Mouse (Mus musculus) MEL (cell line): ENCODE measurements around the gene Smcp. TPM values are rescaled to one million over a fixed set of nuclear protein-coding genes. Genes with fewer than 3 reads are reported as not detected.

Source experiments
- DNase-seq: peaks from one replicate; pipeline ENCODE4 v3.0.0; 2011; ENCODE audit warnings: low read depth, low spot score
- H3K27ac ChIP-seq: 2 replicates; pipeline ENCODE4 v1.5.1; 2012; ENCODE audit warnings: low read depth, mild to moderate bottlenecking, control low read depth, low read length, moderate library complexity; ENCODE audit not compliant: control insufficient read depth
- H3K27me3 ChIP-seq, 2 experiments: fragments of 150-350 bp in 1 of 2; sonication (generic) in 1 of 2; 2 replicates each; pipeline ENCODE4 v1.6.1; 2012; ENCODE audit warnings: low read length in 2 of 2, mild to moderate bottlenecking in 2 of 2, improper control_type of control experiment in 1 of 2, moderate library complexity in 1 of 2; ENCODE audit not compliant: insufficient read depth in 2 of 2, control insufficient read depth in 1 of 2
- H3K36me3 ChIP-seq, 2 experiments: 2 replicates each; pipeline ENCODE4 v1.6.1; 2012 to 2014; ENCODE audit warnings: low read length in 2 of 2, improper control_type of control experiment in 1 of 2, inconsistent platforms in 1 of 2, mild to moderate bottlenecking in 1 of 2; ENCODE audit not compliant: insufficient read depth in 2 of 2, control insufficient read depth in 1 of 2
- H3K4me1 ChIP-seq, 2 experiments: fragments of 150-350 bp in 1 of 2; sonication (generic) in 1 of 2; 2 replicates each; pipeline ENCODE4 v1.6.1; 2012; ENCODE audit warnings: low read length in 2 of 2, improper control_type of control experiment in 1 of 2, mild to moderate bottlenecking in 1 of 2; ENCODE audit not compliant: insufficient read depth in 2 of 2, control insufficient read depth in 1 of 2
- H3K4me3 ChIP-seq, 2 experiments: fragments of 150-350 bp in 1 of 2; sonication (generic) in 1 of 2; 2 replicates each; pipeline ENCODE4 v1.5.1; 2012; ENCODE audit warnings: low read depth in 2 of 2, low read length in 2 of 2, mild to moderate bottlenecking in 2 of 2, moderate library complexity in 2 of 2, control low read depth in 1 of 2, improper control_type of control experiment in 1 of 2; ENCODE audit not compliant: control insufficient read depth in 1 of 2, insufficient read depth in 1 of 2
- H3K79me2 ChIP-seq: 2 replicates; pipeline ENCODE4 v1.6.1; 2012; ENCODE audit warnings: mild to moderate bottlenecking, low read length, moderate library complexity; ENCODE audit not compliant: control insufficient read depth, poor library complexity, insufficient read depth
- H3K9ac ChIP-seq: 2 replicates; pipeline ENCODE4 v1.6.1; 2012; ENCODE audit warnings: low read depth, mild to moderate bottlenecking, control low read depth, low read length, moderate library complexity; ENCODE audit not compliant: control insufficient read depth, poor library complexity, severe bottlenecking
- H3K9me3 ChIP-seq: fragments of 150-350 bp; sonication (generic); replicated peaks from 2 replicates; pipeline ENCODE4 v1.6.1; 2012; ENCODE audit warnings: mild to moderate bottlenecking, low read length, improper control_type of control experiment, moderate library complexity; ENCODE audit not compliant: insufficient read depth
- BHLHE40 ChIP-seq: IDR thresholded peaks from 2 replicates; pipeline ENCODE4 v1.6.1; 2012; ENCODE audit warnings: low read depth, mild to moderate bottlenecking, inconsistent platforms, low read length, improper control_type of control experiment, borderline replicate concordance
- E2F4 ChIP-seq: IDR thresholded peaks from 2 replicates; pipeline ENCODE4 v1.6.1; 2011; ENCODE audit warnings: low read depth, low read length, improper control_type of control experiment, borderline replicate concordance
- ETS1 ChIP-seq: IDR thresholded peaks from 2 replicates; pipeline ENCODE4 v1.6.1; 2012; ENCODE audit warnings: low read depth, mild to moderate bottlenecking, inconsistent platforms, low read length, improper control_type of control experiment, moderate library complexity
- JUND ChIP-seq: IDR thresholded peaks from 2 replicates; pipeline ENCODE4 v1.6.1; 2011; ENCODE audit warnings: low read depth, mild to moderate bottlenecking, improper control_type of control experiment, low read length
- KAT2A ChIP-seq: conservative IDR thresholded peaks from 2 replicates; pipeline ENCODE4 v1.6.1; 2012; ENCODE audit warnings: low read depth, low read length, improper control_type of control experiment, inconsistent platforms
- MAFK ChIP-seq: IDR thresholded peaks from 2 replicates; pipeline ENCODE4 v1.6.1; 2011; ENCODE audit warnings: low read depth, mild to moderate bottlenecking, low read length, improper control_type of control experiment, borderline replicate concordance
- MAX ChIP-seq: IDR thresholded peaks from 2 replicates; pipeline ENCODE4 v1.6.1; 2011; ENCODE audit warnings: low read length, improper control_type of control experiment
- MXI1 ChIP-seq: IDR thresholded peaks from 2 replicates; pipeline ENCODE4 v1.6.1; 2011; ENCODE audit warnings: mild to moderate bottlenecking, low read depth, low read length, improper control_type of control experiment
- POLR2AphosphoS5 ChIP-seq: IDR thresholded peaks from 2 replicates; pipeline ENCODE4 v1.6.1; 2012; ENCODE audit warnings: low read depth, borderline replicate concordance, mild to moderate bottlenecking, inconsistent platforms, low read length, moderate library complexity, mixed read lengths
- RAD21 ChIP-seq: IDR thresholded peaks from 2 replicates; pipeline ENCODE4 v1.6.1; 2011; ENCODE audit warnings: mild to moderate bottlenecking, low read depth, low read length, improper control_type of control experiment
- SIN3A ChIP-seq: IDR thresholded peaks from 2 replicates; pipeline ENCODE4 v1.6.1; 2012; ENCODE audit warnings: low read length, improper control_type of control experiment, inconsistent platforms
- SMC3 ChIP-seq: IDR thresholded peaks from 2 replicates; pipeline ENCODE4 v1.6.1; 2011; ENCODE audit warnings: low read depth, low read length, improper control_type of control experiment
- UBTF ChIP-seq: IDR thresholded peaks from 2 replicates; pipeline ENCODE4 v1.6.1; 2012; ENCODE audit warnings: low read depth, mild to moderate bottlenecking, inconsistent platforms, low read length, improper control_type of control experiment, moderate library complexity, borderline replicate concordance; ENCODE audit not compliant: insufficient read depth
- USF2 ChIP-seq, 2 experiments: IDR thresholded peaks; 2 replicates each; pipeline ENCODE4 v1.6.1; 2011 to 2012; ENCODE audit warnings: improper control_type of control experiment in 2 of 2, low read length in 2 of 2, borderline replicate concordance in 1 of 2, inconsistent platforms in 1 of 2, low read depth in 1 of 2, mild to moderate bottlenecking in 1 of 2; ENCODE audit not compliant: insufficient read depth in 1 of 2
- ZC3H11A ChIP-seq: IDR thresholded peaks from 2 replicates; pipeline ENCODE4 v1.6.1; 2012; ENCODE audit warnings: low read depth, mild to moderate bottlenecking, inconsistent platforms, low read length, improper control_type of control experiment
- ZKSCAN1 ChIP-seq: IDR thresholded peaks from 2 replicates; pipeline ENCODE4 v1.6.1; 2012; ENCODE audit warnings: low read depth, mild to moderate bottlenecking, inconsistent platforms, low read length, improper control_type of control experiment, moderate library complexity
- ZNF384 ChIP-seq: IDR thresholded peaks from 2 replicates; pipeline ENCODE4 v1.6.1; 2012; ENCODE audit warnings: low read depth, mild to moderate bottlenecking, inconsistent platforms, low read length, improper control_type of control experiment
- polyA plus RNA-seq, 2 experiments: library from polyadenylated mRNA; stranded (reverse) in 1 of 2; unstranded in 1 of 2; fragments of >175 nt in 1 of 2; fragments of >200 nt in 1 of 2; gene quantifications; 2 replicates each; pipeline versions ENCODE4 v1.2.1 to v1.2.4; 2012; ENCODE audit warnings: low replicate concordance in 2 of 2, low read depth in 1 of 2; ENCODE audit not compliant: insufficient read length in 2 of 2, insufficient read depth in 1 of 2, missing spikeins in 1 of 2
- total RNA-seq: library from RNA; depleted of rRNA; stranded (reverse); fragments of 300-350 nt; gene quantifications from 2 replicates; pipeline ENCODE4 v1.2.3, GENCODE M21; 2012

The Smcp gene
- total and polyA plus RNA-seq, 3 experiments = not detected

DNA sequence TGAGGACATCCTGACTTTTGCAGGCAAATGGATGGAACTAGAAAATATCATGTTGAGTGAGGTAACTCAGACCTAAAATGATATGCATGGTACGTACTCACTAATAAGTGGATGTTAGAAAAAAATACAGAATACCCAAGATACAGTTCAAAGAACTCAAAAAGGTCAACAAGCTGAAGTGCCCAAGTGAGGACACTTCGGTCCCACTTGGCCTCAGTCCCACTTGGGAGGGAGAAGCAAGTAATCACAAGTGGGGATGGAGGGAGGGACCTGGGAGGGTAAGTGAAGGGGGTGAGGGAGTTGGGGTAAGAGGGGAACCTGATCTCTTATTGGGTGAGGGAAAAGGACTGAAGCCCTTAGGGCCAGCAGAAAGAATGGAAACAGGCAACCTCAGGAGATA, 20.0 kb downstream of the Smcp start:
- H3K79me2 ChIP-seq = no peaks in the 10 kb centered on the region
- no peak overlapping the region for H3K9ac ChIP-seq
- no peak overlapping the region for H3K27ac ChIP-seq
- H3K36me3 ChIP-seq = no peaks in the 10 kb centered on the region
- DNase-seq = no peak
- H3K27me3 ChIP-seq = no peaks in the 10 kb centered on the region
- no peaks in the 10 kb centered on the region for H3K4me1 ChIP-seq
- no peak for TF ChIP-seq BHLHE40
- TF ChIP-seq MAX = no peak
- no peak for TF ChIP-seq RAD21
- no peak for TF ChIP-seq ZC3H11A
- TF ChIP-seq JUND = no peak
- TF ChIP-seq ETS1 = no peak
- TF ChIP-seq ZKSCAN1 = no peak
- TF ChIP-seq SMC3 = no peak
- no peak overlapping the region for H3K4me3 ChIP-seq
- no peaks in the 10 kb centered on the region for H3K9me3 ChIP-seq

- H3K9me3 ChIP-seq = no peaks in the 10 kb centered on the region
- no peak overlapping the region for H3K27ac ChIP-seq
- TF ChIP-seq JUND (no peak), USF2 (IDR thresholded peaks at IDR 0.05; ENCODE audit: borderline replicate concordance in 1 of 2, insufficient read depth in 1 of 2, low read depth in 1 of 2, low read length in 2 of 2) (no peak), MXI1 (no peak), BHLHE40 (no peak)
- no peaks in the 10 kb centered on the region for H3K36me3 ChIP-seq
- no peak overlapping the region for H3K9ac ChIP-seq
- H3K79me2 ChIP-seq = no peaks in the 10 kb centered on the region
- DNase-seq = no peak
- no peaks in the 10 kb centered on the region for H3K27me3 ChIP-seq
- no peaks in the 10 kb centered on the region for H3K4me1 ChIP-seq
- H3K4me3 ChIP-seq = no peak overlapping the region
Measured at GRCm38 (mm10) chr3:92565418-92565817, 23.4 kb downstream of the Smcp start.

DNA sequence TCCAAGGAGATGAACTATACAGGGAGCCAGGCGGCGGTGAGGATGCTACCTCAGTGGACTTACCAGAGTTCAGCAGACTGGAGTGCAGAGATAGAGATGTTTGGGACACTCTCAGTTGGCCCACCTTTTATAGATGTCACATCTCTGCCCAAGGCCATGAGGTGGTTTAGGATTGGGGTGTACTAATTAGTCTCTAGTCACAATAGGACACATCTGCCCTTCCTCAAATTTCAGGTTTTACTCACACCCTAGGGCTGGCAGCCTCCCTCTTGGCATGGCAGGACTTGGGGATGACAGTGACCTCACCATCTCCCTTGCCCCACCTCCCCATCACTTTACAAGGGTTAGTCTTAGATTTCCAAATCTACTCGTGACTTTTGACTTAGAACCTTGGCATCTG, 54.4 kb downstream of the Smcp start, which contains the start of gene 2310046K23Rik:
Gene 2310046K23Rik, minus strand, starts transcription at position 101 of the 400 bp plus-strand sequence.
- no peak for DNase-seq
- no peaks in the 10 kb centered on the region for H3K79me2 ChIP-seq
- no peak within 1 kb of the TSS for H3K9ac ChIP-seq
- no peaks in the 10 kb centered on the region for H3K4me1 ChIP-seq
- TF ChIP-seq ZNF384 (no peak), SIN3A (no peak), BHLHE40 (no peak), KAT2A (no peak), E2F4 (no peak), MAFK (no peak), ZC3H11A (no peak), POLR2AphosphoS5 (no peak), UBTF (no peak)
- no peaks in the 10 kb centered on the region for H3K36me3 ChIP-seq
- no peak within 1 kb of the TSS for H3K27ac ChIP-seq
- no peaks in the 10 kb centered on the region for H3K27me3 ChIP-seq
- H3K9me3 ChIP-seq = no peaks in the 10 kb centered on the region
- H3K4me3 ChIP-seq = no peak within 1 kb of the TSS
